Mouse (Mus musculus) limb, embryonic 10.5 days (tissue): Measurements from ENCODE around the gene Map1lc3b. TPM values are rescaled to one million over a fixed set of nuclear protein-coding genes. Genes with fewer than 3 reads are reported as not detected.
"Not testable (repeated sequence)": the region's sequence is repeated elsewhere in the genome, so short reads cannot be mapped to it uniquely, and the experiment has no call there.

Experiments
- DNase-seq: peaks from one replicate; pipeline ENCODE4 v3.0.0-alpha.2; 2017; ENCODE audit warnings: low spot score
- H3K27ac ChIP-seq: fragments of 300-500 bp; sonication (generic); 2 replicates; pipeline ENCODE4 v1.5.1; 2016; ENCODE audit warnings: mild to moderate bottlenecking
- H3K27me3 ChIP-seq: fragments of 300-500 bp; sonication (generic); 2 replicates; pipeline ENCODE4 v1.6.1; 2016; ENCODE audit warnings: low read depth, mild to moderate bottlenecking; ENCODE audit not compliant: poor library complexity, severe bottlenecking
- H3K36me3 ChIP-seq: fragments of 300-500 bp; sonication (generic); 2 replicates; pipeline ENCODE4 v1.6.1; 2016; ENCODE audit warnings: mild to moderate bottlenecking, moderate library complexity
- H3K4me1 ChIP-seq: fragments of 300-500 bp; sonication (generic); 2 replicates; pipeline ENCODE4 v1.6.1; 2016
- H3K4me3 ChIP-seq: fragments of 300-500 bp; sonication (generic); 2 replicates; pipeline ENCODE4 v1.5.1; 2016; ENCODE audit warnings: mild to moderate bottlenecking, moderate library complexity
- H3K9me3 ChIP-seq: fragments of 300-500 bp; sonication (generic); replicated peaks from 2 replicates; pipeline ENCODE4 v1.6.1; 2016; ENCODE audit warnings: mild to moderate bottlenecking
- WGBS: fragments of 180-500 bp; shearing (Covaris S2); methylation state at CpG from one replicate; pipeline ENCODE4 v1.1.7; 2016; 5-methylcytosine and 5-hydroxymethylcytosine counted together
- polyA plus RNA-seq: library from polyadenylated mRNA; unstranded; fragments of >200 nt; fragmentation: Nextera tagmentation; extraction: Ambion mirVana; gene quantifications from 2 replicates; pipeline ENCODE4 v1.2.1, GENCODE M21; 2016

Map1lc3b gene
- polyA plus RNA-seq, 1 experiment from 2014 or later: 189 TPM

DNA sequence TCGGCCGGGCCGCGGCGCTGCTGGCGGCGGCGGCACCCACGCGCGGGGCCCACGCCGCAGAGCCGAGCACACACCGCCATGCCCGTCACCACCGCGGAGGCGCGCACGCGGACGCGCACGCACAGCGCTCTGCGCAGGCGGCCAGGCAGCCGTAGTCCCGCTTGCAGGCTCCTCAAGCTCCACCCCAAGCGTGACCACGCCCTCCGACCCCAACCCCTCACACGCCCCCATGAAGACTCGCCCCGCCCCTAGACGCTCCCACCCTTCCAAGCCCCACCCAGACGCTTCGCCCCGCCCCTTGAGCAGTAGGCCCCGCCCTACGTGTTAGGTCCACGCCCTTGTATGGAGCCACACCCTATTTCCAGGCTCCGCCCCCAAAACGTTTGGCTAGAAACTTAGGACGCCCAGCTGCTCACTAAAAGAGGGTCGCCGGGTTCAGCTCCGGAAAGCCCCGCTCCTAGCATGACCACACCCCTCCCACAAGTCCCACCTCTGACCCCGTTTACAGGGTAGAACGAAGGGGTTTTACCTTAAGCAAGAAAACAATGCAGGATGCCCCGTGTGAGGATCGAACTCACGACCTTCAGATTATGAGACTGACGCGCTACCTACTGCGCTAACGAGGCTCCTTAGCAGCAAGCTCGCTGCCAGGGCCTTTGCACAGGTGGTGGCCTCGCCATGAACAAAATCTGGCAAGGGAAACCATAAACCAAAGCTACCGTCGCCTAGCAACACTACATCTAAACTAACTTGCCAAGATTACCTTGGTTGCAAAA, 11.3 kb upstream of the Map1lc3b start, which contains the start of gene Fbxo31:
Fbxo31 (minus strand) TSS at position 131 of the 776 bp plus-strand sequence.
- Histone ChIP-seq H3K27me3 (no peaks in the 10 kb centered on the region), H3K4me1 (peaks cover 41% of the 10 kb centered on the region), H3K9me3 (no peaks in the 10 kb centered on the region), H3K36me3 (no peaks in the 10 kb centered on the region), H3K27ac (peak within 1 kb of the TSS; percentile 89), H3K4me3 (peak within 1 kb of the TSS; percentile 90)
- peak; percentile 98 for DNase-seq
- 2% methylated on average over 63 of the region's 63 CpGs for WGBS

DNA sequence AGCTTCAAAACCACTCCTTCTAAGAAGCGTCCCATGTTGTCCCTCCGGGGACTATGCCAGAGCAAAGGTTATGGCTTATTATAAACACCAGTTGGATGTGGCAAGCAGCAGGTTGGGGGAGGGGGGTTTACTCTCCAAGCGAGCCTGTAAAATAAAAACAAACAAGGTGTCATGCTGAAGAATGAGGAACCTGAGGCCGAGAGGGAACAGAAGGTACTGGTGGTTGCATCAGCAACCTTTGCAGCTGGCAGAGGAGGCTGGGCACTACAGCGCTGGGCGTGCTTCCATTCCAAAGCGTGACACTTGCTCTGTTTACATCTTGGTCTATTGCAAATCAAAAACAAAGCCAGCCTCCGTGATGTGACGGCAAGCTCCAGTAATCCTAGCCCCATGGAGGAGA, 9.7 kb upstream of the Map1lc3b start:
- Histone ChIP-seq H3K9me3 (no peaks in the 10 kb centered on the region), H3K36me3 (no peaks in the 10 kb centered on the region), H3K27me3 (no peaks in the 10 kb centered on the region), H3K4me1 (peaks cover 45% of the 10 kb centered on the region), H3K4me3 (no peak overlapping the region), H3K27ac (no peak overlapping the region)
- 21% methylated on average over 9 of the region's 9 CpGs for WGBS
- DNase-seq: no peak

DNA sequence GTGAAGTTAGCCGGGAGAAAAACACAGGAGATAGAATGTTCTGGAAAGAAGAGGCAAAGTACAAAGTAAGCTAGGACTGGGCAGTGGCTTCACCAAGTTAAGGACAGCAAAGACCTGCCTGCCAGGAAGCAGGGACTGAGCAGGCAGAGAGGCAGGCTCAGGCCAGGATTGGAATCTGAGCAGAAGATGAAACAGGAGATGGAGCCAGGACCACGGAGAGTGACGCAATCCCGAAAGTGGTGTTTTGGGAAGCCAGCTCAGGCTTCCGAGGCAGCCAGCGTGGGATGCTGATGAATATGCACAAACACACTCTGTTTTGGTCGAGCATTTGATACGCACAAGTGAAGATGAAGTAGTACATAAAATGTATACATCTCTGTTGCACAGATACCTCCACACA, 6.5 kb upstream of the Map1lc3b start:
- DNase-seq: no peak
- Histone ChIP-seq H3K4me3 (no peak overlapping the region), H3K9me3 (no peaks in the 10 kb centered on the region), H3K4me1 (peaks cover 28% of the 10 kb centered on the region), H3K27me3 (no peaks in the 10 kb centered on the region), H3K36me3 (no peaks in the 10 kb centered on the region), H3K27ac (no peak overlapping the region)
- 60% methylated on average over 8 of the region's 8 CpGs for WGBS

DNA sequence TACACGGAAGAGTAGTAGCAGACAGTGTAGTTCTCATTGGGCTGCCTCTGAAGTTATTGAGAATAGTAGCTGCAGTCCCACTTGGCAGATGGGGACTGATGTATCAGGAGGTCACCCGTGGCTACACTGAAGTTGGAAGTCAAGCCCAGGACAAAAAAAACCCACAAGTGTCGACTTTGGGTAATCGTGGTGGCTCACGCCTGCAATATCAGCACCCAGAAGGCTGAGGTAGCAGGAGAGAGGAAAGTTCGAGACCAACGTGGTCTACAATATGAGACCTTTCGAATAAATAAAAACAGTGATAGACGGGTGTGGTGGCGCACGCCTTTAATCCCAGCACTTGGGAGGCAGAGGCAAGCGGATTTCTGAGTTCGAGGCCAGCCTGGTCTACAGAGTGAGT, 5.4 kb upstream of the Map1lc3b start:
- H3K36me3 ChIP-seq: no peaks in the 10 kb centered on the region
- H3K27me3 ChIP-seq: no peaks in the 10 kb centered on the region
- peak overlapping the region; percentile 86 for H3K27ac ChIP-seq
- no peaks in the 10 kb centered on the region for H3K9me3 ChIP-seq
- peaks cover 24% of the 10 kb centered on the region for H3K4me1 ChIP-seq
- DNase-seq: no peak
- WGBS: 46% methylated on average over 13 of the region's 13 CpGs
- peak overlapping the region; percentile 76 for H3K4me3 ChIP-seq

DNA sequence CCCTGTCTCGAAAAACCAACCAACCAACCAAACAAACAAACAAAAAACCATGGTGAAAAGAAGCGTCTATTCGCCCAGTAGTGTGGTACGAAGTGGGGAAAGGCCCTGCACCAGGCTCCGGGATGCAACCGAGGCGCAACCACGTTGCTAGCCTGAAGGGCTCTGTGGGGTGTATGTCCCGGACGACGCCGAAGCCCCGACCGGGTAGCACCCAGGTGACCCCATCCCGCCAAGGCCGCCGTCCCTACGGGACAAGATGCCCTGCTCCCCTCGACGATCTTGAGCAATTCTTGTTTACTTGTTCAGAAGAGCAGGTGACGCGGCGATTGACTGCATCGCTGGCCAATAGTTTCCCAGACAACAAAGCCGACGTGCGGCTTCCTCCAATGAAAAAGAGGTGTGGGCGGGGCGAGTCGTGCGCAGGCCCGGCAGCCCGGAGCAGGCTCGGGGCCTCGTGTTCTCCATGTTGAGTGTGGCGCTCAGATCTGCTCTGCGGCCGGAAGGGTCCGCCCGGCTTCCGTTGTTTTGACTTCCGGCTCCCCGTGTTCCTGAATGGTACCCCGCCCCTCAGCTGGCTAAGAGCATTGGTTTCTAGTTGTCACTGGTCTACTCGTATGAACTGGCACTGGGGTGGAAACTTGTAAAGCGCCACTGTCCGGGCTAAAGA, 4.9 kb upstream of the Map1lc3b start:
- Histone ChIP-seq H3K27ac (peak overlapping the region; percentile 86), H3K9me3 (no peaks in the 10 kb centered on the region), H3K36me3 (no peaks in the 10 kb centered on the region), H3K4me1 (peaks cover 23% of the 10 kb centered on the region), H3K27me3 (no peaks in the 10 kb centered on the region), H3K4me3 (peak overlapping the region; percentile 76)
- DNase-seq: peak; percentile 98
- 1% methylated on average over 47 of the region's 47 CpGs for WGBS

DNA sequence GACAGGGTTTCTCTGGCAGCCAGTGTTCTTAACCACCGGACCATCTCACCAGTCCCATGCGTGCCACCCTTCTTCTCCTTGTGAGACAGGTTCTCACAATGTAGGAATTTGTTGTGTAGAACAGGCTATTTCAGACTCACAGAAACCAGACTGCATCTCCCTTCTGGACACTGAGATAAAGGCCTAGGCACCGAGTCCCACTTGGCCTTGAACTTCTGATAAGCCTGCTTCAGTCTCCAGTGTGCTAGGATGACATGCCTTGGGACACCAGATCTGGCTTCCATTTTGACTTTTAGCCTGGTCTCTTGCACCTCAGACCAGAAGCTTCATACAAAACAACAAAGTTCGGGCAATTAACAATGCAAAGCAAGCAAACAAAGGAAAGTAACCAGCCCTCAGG, 1.4 kb upstream of the Map1lc3b start:
- no peak for DNase-seq
- H3K27ac ChIP-seq: no peak overlapping the region
- peaks cover 39% of the 10 kb centered on the region for H3K4me1 ChIP-seq

DNA sequence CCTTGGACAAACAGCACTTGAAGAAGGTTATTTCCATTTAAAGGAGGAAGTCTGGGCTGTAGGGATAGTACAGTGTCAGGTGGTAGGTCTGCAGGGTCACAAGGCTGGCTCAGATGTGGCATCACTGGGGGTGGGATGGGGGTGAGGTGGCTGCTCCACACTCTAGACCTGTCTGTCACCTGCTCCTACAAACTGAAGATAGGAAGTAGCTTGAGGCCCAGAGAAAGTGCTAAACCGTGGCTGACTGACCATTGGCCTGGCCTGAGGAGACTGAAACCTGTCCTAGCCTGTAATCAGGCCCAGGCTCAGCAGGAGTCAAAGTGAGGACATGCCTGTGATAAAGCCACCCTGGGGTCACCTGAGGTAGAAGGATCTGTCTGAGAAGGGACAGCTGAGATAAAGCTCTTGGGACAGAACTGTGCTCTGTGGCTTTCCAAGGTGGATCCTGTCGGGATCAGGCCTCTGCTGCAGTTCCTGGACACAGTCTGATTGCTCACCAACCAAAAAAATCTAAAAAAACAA, 895 bp upstream of the Map1lc3b start:
- Histone ChIP-seq H3K4me3 (no peak overlapping the region), H3K27me3 (no peaks in the 10 kb centered on the region), H3K4me1 (peaks cover 39% of the 10 kb centered on the region), H3K27ac (no peak overlapping the region), H3K9me3 (no peaks in the 10 kb centered on the region), H3K36me3 (peaks cover 11% of the 10 kb centered on the region)
- DNase-seq: no peak
- 46% methylated on average over 2 of the region's 2 CpGs for WGBS

More for the DNA sequence above, 1.4 kb upstream of the Map1lc3b start:
- no peak overlapping the region for H3K4me3 ChIP-seq
- no peaks in the 10 kb centered on the region for H3K27me3 ChIP-seq
- peaks cover 6% of the 10 kb centered on the region for H3K36me3 ChIP-seq
- 87% methylated on average over 4 of the region's 4 CpGs for WGBS
- H3K9me3 ChIP-seq: no peaks in the 10 kb centered on the region

DNA sequence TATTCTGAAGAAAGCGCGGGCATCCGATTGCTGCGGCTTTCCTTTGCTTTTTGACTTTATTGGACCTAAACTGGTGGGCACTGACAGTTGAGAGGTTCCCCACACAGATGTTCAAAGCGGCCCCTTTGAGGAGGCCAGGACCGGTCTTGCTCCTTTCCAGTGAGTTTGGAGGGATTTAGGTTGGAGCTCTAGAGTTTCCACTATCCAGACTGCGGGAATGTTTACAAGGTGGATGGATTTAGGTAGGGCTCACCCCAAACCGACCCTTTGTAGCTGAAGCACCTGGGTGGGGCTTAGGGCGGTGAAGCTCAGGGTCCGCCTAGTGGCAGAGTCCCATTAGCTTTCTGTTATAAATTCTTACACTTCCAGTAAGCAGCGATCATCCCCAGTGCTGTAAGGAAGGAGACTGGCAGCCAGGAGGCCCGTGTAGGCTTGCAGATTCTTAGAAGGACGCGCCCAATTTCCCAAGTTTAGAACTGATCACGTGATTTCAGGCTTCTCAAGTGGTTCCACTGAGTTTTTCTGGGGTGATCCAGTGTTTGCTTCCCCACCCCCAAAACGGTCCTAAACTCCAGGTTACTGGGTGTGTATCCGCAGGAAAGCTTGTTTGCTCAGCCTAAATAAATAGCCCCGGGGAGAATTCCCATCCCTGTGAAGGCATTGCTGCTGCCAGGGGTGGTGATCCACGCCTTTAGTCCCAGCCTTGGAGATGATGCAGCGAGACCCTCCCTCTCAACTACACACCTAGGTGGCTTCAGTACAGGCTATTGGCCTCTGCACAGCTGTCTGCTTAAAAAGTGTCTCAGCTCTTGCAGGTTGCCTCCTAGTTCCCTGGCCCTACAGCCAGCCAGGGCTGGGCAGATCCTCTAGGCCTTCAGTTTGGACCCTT, 1.3 kb downstream of the Map1lc3b start:
- Histone ChIP-seq H3K9me3 (no peaks in the 10 kb centered on the region), H3K36me3 (peaks cover 31% of the 10 kb centered on the region), H3K27me3 (no peaks in the 10 kb centered on the region), H3K4me1 (peaks cover 29% of the 10 kb centered on the region), H3K27ac (peak overlapping the region; percentile 88; the same call in 1 of the 2 replicates), H3K4me3 (peak overlapping the region; percentile 94)
- WGBS: 17% methylated on average over 20 of the region's 20 CpGs
- peak; percentile 53 for DNase-seq

DNA sequence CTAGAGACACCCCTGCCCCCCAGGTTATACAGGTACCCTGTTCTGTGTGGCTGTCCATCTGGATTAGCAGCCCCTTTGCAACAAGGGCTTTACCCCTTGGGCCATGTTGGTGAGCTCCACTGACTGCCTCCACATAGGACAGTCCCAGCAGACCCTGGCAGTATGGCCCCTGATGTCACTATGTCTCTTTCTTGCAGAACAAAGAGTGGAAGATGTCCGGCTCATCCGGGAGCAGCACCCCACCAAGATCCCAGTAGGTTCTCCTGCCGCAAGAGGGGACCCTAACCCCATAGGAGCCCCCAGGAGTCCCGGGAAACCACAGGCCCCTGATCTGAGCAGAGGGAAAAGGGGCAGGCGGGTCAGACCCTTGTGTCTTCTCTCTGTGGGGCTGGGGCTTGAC, 3.1 kb downstream of the Map1lc3b start:
- Histone ChIP-seq H3K9me3 (no peaks in the 10 kb centered on the region), H3K4me3 (no peak overlapping the region), H3K27ac (no peak overlapping the region), H3K4me1 (peaks cover 29% of the 10 kb centered on the region), H3K27me3 (no peaks in the 10 kb centered on the region), H3K36me3 (peaks cover 47% of the 10 kb centered on the region)
- no peak for DNase-seq
- WGBS: 91% methylated on average over 5 of the region's 5 CpGs

DNA sequence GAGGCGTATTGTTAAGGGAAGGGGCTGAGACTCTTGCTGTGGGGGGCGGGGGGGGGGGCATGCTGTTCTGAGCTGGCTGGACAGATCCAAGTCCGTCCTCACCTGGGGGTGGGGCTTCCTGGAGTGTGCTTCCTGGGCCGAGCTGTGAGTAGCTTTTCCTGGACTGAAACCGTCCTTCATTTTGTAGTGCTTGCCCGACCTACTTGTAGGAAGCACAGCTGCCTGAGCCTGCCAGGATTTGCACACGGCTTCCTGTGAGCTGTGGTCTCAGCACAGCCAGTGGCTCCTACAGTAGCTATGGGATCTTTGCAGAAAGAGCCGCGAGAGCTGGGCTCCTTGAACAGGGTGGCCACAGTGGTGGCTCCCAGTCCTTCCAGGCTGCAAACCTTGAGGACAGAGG, 3.8 kb downstream of the Map1lc3b start:
- no peaks in the 10 kb centered on the region for H3K9me3 ChIP-seq
- DNase-seq: no peak
- H3K27ac ChIP-seq: no peak overlapping the region
- H3K36me3 ChIP-seq: peaks cover 51% of the 10 kb centered on the region
- no peak overlapping the region for H3K4me3 ChIP-seq
- peaks cover 29% of the 10 kb centered on the region for H3K4me1 ChIP-seq
- WGBS: 88% methylated on average over 9 of the region's 9 CpGs
- no peaks in the 10 kb centered on the region for H3K27me3 ChIP-seq

DNA sequence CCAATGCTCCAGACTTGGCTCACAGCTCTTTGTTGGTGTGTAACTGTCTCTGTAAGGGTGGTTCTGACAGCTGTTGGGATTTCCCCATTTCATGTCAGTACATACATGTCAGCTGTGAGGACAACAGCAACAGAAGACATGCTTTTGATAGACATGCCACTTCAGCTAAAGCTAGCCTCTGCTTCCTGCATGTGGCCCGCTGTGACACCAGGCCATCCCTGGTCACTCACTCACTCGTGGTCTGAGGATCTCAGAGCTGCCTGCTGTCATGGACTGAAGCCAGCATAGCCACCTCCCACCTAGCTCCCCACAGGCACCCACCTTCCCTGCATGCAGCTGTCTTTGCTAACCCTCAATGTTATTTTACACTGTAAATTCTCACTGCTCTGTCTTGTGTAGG, 7.3 kb downstream of the Map1lc3b start:
- H3K27me3 ChIP-seq, H3K27ac ChIP-seq, H3K4me1 ChIP-seq, H3K9me3 ChIP-seq, DNase-seq, H3K4me3 ChIP-seq: not testable (repeated sequence)
- 81% methylated on average over 2 of the region's 2 CpGs for WGBS
- H3K36me3 ChIP-seq: peaks cover 85% of the 10 kb centered on the region

DNA sequence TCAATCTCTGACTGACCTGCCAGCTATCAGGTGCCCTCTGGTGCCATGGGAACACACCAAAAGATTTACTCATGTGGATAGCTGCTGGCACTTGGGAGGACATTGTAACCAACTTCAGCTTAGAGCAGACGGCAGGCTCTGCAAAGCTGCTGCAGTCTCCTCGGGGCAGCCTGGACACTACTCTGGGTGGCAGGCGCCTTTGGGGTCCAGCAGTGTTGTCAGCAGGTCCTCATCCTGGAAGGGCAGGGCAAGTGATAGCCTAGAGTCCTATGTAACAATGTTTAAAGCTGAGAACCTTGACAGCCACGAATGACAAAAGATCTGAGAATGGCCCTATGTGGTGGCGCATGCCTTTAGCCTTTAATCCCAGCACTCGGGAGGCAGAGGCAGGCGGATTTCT, 8.0 kb downstream of the Map1lc3b start:
- H3K4me3 ChIP-seq: no peak overlapping the region
- H3K27me3 ChIP-seq: no peaks in the 10 kb centered on the region
- peaks cover 91% of the 10 kb centered on the region for H3K36me3 ChIP-seq
- WGBS: 94% methylated on average over 7 of the region's 7 CpGs
- H3K9me3 ChIP-seq: no peaks in the 10 kb centered on the region
- H3K27ac ChIP-seq: no peak overlapping the region
- DNase-seq: no peak
- no peaks in the 10 kb centered on the region; the same call in 1 of the 2 replicates for H3K4me1 ChIP-seq
